Mouse (Mus musculus): ENCODE results near the gene Dtnb. TPM values are rescaled to one million over a fixed set of nuclear protein-coding genes. Genes with fewer than 3 reads are reported as not detected.
A peak's percentile ranks its signal among the peaks of the same experiment; 100 is the strongest.

Gene Dtnb
- polyA plus RNA-seq, 1 experiment from 2014 or later, result 27.0 TPM

- Histone ChIP-seq H3K27ac (ENCODE audit: low read depth, low read length) (no peak overlapping the region), H3K9ac (ENCODE audit: low read depth, low read length) (no peak overlapping the region)
Measured at GRCm38 (mm10) chr12:3615041-3615440, 42.9 kb downstream of the Dtnb start.

DNA sequence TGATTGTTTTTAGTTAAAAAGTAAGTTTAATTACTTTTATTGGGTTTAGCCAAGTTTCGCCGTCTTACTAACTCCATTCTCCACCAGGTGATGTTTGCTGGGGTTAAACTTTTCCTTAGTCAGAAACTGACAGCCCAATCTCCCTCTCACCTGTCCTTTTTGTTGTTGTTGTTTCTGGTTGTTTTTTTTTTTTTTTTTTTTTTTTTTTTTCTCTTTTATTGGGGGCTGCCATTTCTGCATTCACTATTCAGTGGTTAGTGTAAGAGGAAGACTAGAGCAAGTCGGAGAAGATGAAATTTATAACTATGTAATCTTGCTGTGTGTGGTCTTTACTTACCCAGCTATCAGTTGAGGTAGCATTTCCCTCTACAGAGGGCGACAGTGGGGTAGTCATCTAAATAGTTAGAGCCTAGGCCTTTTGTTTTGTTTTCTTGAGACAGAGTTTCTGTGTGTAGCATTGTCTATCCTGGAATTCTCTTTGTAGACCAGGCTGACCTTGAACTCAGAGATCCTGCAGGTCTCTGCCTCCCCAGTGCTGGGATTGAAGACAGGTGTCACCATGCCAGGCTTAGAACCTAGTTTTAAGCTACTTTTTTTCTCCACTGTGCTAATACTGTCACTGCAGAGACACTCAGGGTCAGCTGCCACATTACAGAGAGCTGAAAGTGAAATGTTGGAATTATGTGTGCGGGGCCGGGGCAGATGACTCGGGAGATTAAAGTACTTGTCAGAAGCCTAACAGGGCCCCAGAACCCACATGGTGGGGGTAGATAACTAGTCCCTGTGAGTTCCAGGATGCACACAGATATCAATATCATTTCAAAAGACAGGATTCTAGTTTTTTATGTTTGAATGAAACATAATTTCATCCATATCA lies 46.2 kb downstream of the Dtnb start:
- Histone ChIP-seq H3K9ac (ENCODE audit: low read depth, low read length) (peak overlapping the region; percentile 64), H3K27ac (ENCODE audit: low read depth, low read length) (peak overlapping the region; percentile 97), H3K4me1 (replicated peaks; ENCODE audit: control insufficient read depth, insufficient read depth, low read length) (peaks cover 9% of the 10 kb centered on the region), H3K4me2 (peak overlapping the region; percentile 65), H3K36me3 (ENCODE audit: control insufficient read depth, insufficient read depth, low read length) (no peaks in the 10 kb centered on the region), H3K27me3 (replicated peaks; ENCODE audit: control insufficient read depth, insufficient read depth, low read length) (no peaks in the 10 kb centered on the region), H3K4me3 (ENCODE audit: low read depth, low read length) (peak overlapping the region; percentile 15; the same call in 1 of the 2 replicates), H3K9me3 (ENCODE audit: control insufficient read depth, low read length) (no peaks in the 10 kb centered on the region)
- peak; percentile 49 for DNase-seq (ENCODE audit: low spot score)
- WGBS, result 56% methylated on average over 7 of the region's 7 CpGs
- peak; percentile 100 for ATAC-seq (replicated peaks; ENCODE audit: low FRiP score)

More at GRCm38 (mm10) chr12:3615041-3615440, 42.9 kb downstream of the Dtnb start:
- Histone ChIP-seq H3K4me3 (ENCODE audit: low read depth, low read length) (no peak overlapping the region), H3K36me3 (ENCODE audit: control insufficient read depth, insufficient read depth, low read length) (no peaks in the 10 kb centered on the region), H3K4me2 (no peak overlapping the region), H3K4me1 (replicated peaks; ENCODE audit: control insufficient read depth, insufficient read depth, low read length) (peaks cover 9% of the 10 kb centered on the region), H3K27me3 (replicated peaks; ENCODE audit: control insufficient read depth, insufficient read depth, low read length) (no peaks in the 10 kb centered on the region), H3K9me3 (ENCODE audit: control insufficient read depth, low read length) (no peaks in the 10 kb centered on the region)
- WGBS, result 92% methylated on average over 8 of the region's 8 CpGs
- ATAC-seq (replicated peaks; ENCODE audit: low FRiP score), result no peak
- no peak for DNase-seq (ENCODE audit: low spot score)

DNA sequence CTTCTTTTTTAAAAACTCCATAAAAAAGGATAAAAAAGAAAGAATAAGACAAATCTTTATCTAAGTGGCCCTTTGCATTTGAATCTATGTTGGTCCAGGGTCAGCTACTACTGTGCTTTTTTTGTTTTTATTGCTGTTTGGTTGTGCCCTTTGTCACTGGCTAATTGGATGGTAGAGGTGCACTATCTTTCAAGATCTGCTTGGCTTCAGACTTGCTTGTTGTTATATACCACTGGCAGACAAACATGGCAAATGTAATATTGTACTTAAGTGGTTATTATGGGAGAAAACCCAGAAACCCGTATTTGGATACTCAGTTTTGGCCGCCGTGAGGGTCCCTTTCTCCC lies 46.8 kb downstream of the Dtnb start:
- H3K27ac ChIP-seq (ENCODE audit: low read depth, low read length), result peak overlapping the region; percentile 97

GRCm38 (mm10) chr12:3626880-3627279 lies 54.7 kb downstream of the Dtnb start:
- no peak overlapping the region for H3K9ac ChIP-seq (ENCODE audit: low read depth, low read length)
- no peaks in the 10 kb centered on the region for H3K27me3 ChIP-seq (replicated peaks; ENCODE audit: control insufficient read depth, insufficient read depth, low read length)
- H3K4me2 ChIP-seq, result no peak overlapping the region
- H3K36me3 ChIP-seq (ENCODE audit: control insufficient read depth, insufficient read depth, low read length), result no peaks in the 10 kb centered on the region
- H3K4me3 ChIP-seq (ENCODE audit: low read depth, low read length), result no peak overlapping the region
- no peaks in the 10 kb centered on the region for H3K9me3 ChIP-seq (ENCODE audit: control insufficient read depth, low read length)
- no peaks in the 10 kb centered on the region for H3K4me1 ChIP-seq (replicated peaks; ENCODE audit: control insufficient read depth, insufficient read depth, low read length)
- DNase-seq (ENCODE audit: low spot score) (no peak), ATAC-seq (replicated peaks; ENCODE audit: low FRiP score) (no peak)
- H3K27ac ChIP-seq (ENCODE audit: low read depth, low read length), result no peak overlapping the region
- WGBS, result 84% methylated on average over 4 of the region's 4 CpGs

More for the DNA sequence above, 46.8 kb downstream of the Dtnb start:
- Histone ChIP-seq H3K4me2 (0 out of 2 replicates have a peak overlapping the region, but pooled peaks have one; percentile 17), H3K9ac (ENCODE audit: low read depth, low read length) (no peak overlapping the region), H3K9me3 (ENCODE audit: control insufficient read depth, low read length) (no peaks in the 10 kb centered on the region), H3K36me3 (ENCODE audit: control insufficient read depth, insufficient read depth, low read length) (no peaks in the 10 kb centered on the region), H3K4me3 (ENCODE audit: low read depth, low read length) (no peak overlapping the region), H3K4me1 (replicated peaks; ENCODE audit: control insufficient read depth, insufficient read depth, low read length) (peaks cover 9% of the 10 kb centered on the region), H3K27me3 (replicated peaks; ENCODE audit: control insufficient read depth, insufficient read depth, low read length) (no peaks in the 10 kb centered on the region)
- WGBS, result 86% methylated on average over 3 of the region's 3 CpGs
- ATAC-seq (replicated peaks; ENCODE audit: low FRiP score) (peak; percentile 78), DNase-seq (ENCODE audit: low spot score) (no peak)

GRCm38 (mm10) chr12:3641931-3642330 lies 69.8 kb downstream of the Dtnb start:
- Histone ChIP-seq H3K9me3 (ENCODE audit: control insufficient read depth, low read length) (no peaks in the 10 kb centered on the region), H3K4me1 (replicated peaks; ENCODE audit: control insufficient read depth, insufficient read depth, low read length) (no peaks in the 10 kb centered on the region), H3K4me3 (ENCODE audit: low read depth, low read length) (no peak overlapping the region), H3K27me3 (replicated peaks; ENCODE audit: control insufficient read depth, insufficient read depth, low read length) (no peaks in the 10 kb centered on the region), H3K36me3 (ENCODE audit: control insufficient read depth, insufficient read depth, low read length) (no peaks in the 10 kb centered on the region), H3K4me2 (no peak overlapping the region), H3K9ac (ENCODE audit: low read depth, low read length) (no peak overlapping the region), H3K27ac (ENCODE audit: low read depth, low read length) (no peak overlapping the region)
- DNase-seq (ENCODE audit: low spot score) (no peak), ATAC-seq (replicated peaks; ENCODE audit: low FRiP score) (no peak)
- WGBS, result 39% methylated on average over 3 of the region's 3 CpGs

DNA sequence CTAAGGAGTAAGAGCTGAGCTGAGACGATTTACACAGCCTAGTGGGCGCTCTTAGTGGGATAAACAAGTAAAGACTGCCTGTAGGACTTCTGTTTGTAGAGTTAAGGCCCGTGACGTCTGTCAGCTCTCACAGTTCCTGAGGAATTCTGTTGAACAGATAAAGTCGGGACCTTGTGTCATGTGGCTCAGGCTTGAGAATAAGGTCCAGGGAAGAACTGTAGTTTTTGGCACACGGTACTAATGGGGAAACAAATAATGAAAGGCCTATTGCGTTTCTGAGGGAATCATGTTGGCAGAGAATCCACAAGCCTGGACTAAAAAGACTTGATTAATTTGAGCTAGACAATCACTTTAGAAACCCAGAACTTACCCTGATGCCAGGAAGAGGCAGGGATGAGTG lies 84.6 kb downstream of the Dtnb start:
- Histone ChIP-seq H3K9ac (ENCODE audit: low read depth, low read length) (no peak overlapping the region), H3K9me3 (ENCODE audit: control insufficient read depth, low read length) (no peaks in the 10 kb centered on the region), H3K4me1 (replicated peaks; ENCODE audit: control insufficient read depth, insufficient read depth, low read length) (no peaks in the 10 kb centered on the region), H3K4me2 (no peak overlapping the region), H3K36me3 (ENCODE audit: control insufficient read depth, insufficient read depth, low read length) (no peaks in the 10 kb centered on the region), H3K27me3 (replicated peaks; ENCODE audit: control insufficient read depth, insufficient read depth, low read length) (no peaks in the 10 kb centered on the region), H3K4me3 (ENCODE audit: low read depth, low read length) (no peak overlapping the region), H3K27ac (ENCODE audit: low read depth, low read length) (no peak overlapping the region)
- 74% methylated on average over 7 of the region's 7 CpGs for WGBS
- ATAC-seq (replicated peaks; ENCODE audit: low FRiP score) (no peak), DNase-seq (ENCODE audit: low spot score) (no peak)

- Histone ChIP-seq H3K4me3 (ENCODE audit: low read depth, low read length) (no peak overlapping the region), H3K4me2 (no peak overlapping the region), H3K9ac (ENCODE audit: low read depth, low read length) (no peak overlapping the region), H3K9me3 (ENCODE audit: control insufficient read depth, low read length) (no peaks in the 10 kb centered on the region), H3K36me3 (ENCODE audit: control insufficient read depth, insufficient read depth, low read length) (no peaks in the 10 kb centered on the region), H3K4me1 (replicated peaks; ENCODE audit: control insufficient read depth, insufficient read depth, low read length) (no peaks in the 10 kb centered on the region), H3K27me3 (replicated peaks; ENCODE audit: control insufficient read depth, insufficient read depth, low read length) (no peaks in the 10 kb centered on the region), H3K27ac (ENCODE audit: low read depth, low read length) (no peak overlapping the region)
- 80% methylated on average over 4 of the region's 4 CpGs for WGBS
- ATAC-seq (replicated peaks; ENCODE audit: low FRiP score) (no peak), DNase-seq (ENCODE audit: low spot score) (no peak)
Measured at GRCm38 (mm10) chr12:3657234-3657633, 85.1 kb downstream of the Dtnb start.

- Histone ChIP-seq H3K4me1 (replicated peaks; ENCODE audit: control insufficient read depth, insufficient read depth, low read length) (no peaks in the 10 kb centered on the region), H3K27ac (ENCODE audit: low read depth, low read length) (no peak overlapping the region), H3K4me3 (ENCODE audit: low read depth, low read length) (no peak overlapping the region), H3K9ac (ENCODE audit: low read depth, low read length) (no peak overlapping the region), H3K9me3 (ENCODE audit: control insufficient read depth, low read length) (no peaks in the 10 kb centered on the region), H3K27me3 (replicated peaks; ENCODE audit: control insufficient read depth, insufficient read depth, low read length) (no peaks in the 10 kb centered on the region), H3K4me2 (no peak overlapping the region), H3K36me3 (ENCODE audit: control insufficient read depth, insufficient read depth, low read length) (no peaks in the 10 kb centered on the region)
- ATAC-seq (replicated peaks; ENCODE audit: low FRiP score), result no peak
- WGBS, result 89% methylated on average over 10 of the region's 10 CpGs
- DNase-seq (ENCODE audit: low spot score), result no peak
Measured at GRCm38 (mm10) chr12:3657786-3658185, 85.6 kb downstream of the Dtnb start.

Data from liver, embryonic 11.5 days (tissue).